Mouse (Mus musculus): Measurements from ENCODE around the gene Pdcd11.

DNA sequence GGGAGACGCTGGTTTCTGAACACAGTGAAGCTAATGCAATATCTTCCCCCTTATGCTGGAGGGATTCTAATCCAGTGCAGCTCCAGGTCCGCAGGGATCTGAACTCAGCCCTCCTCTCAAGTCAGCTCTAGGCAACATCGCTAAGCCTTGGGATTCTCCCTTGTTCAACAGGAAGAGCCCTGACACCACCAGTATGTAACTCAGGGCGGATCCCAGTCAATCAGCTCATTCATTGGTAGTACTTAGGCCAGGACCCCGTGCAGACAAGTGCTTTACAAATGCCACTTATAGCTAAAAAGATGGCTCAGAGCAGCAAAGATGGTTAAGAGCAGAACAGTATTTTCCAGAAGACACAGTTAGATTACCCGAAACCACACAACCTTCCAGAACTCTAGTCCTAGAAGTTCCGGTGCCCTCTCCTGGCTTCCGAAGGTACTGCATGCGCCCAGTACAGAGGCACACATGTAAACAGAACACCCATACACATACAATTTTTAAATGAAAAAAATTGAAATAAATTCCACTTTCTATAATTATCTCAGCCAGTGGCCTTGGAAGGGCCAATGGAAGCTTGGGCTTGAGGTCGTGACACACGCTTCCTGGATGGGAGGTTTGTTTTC, 78.3 kb downstream of the Pdcd11 start:
- TF ChIP-seq CTCF (IDR thresholded peaks at IDR 0.05; ENCODE audit: low read depth, low read length) (peak; percentile 70), POLR2A (IDR thresholded peaks at IDR 0.05; ENCODE audit: insufficient read depth, low read length) (no peak), EP300 (IDR thresholded peaks at IDR 0.05; ENCODE audit: insufficient read depth, low read depth, low read length) (no peak)

Data from ES-Bruce4 (cell line).